Mouse (Mus musculus) lung, adult 2 months (tissue): ENCODE data around the gene Il17rd.

Source experiments
- CTCF ChIP-seq: fragments of 200-500 bp; IDR thresholded peaks from 2 replicates; pipeline ENCODE4 v1.5.1; 2011; ENCODE audit warnings: mild to moderate bottlenecking, low read length, control low read depth; ENCODE audit not compliant: insufficient read depth
- POLR2A ChIP-seq: fragments of 200-500 bp; IDR thresholded peaks from 2 replicates; pipeline ENCODE4 v1.6.1; 2011; ENCODE audit warnings: low read depth, mild to moderate bottlenecking, control low read depth, low read length, borderline replicate concordance; ENCODE audit errors: extremely low read depth

- TF ChIP-seq CTCF (no peak), POLR2A (no peak)
Measured at GRCm38 (mm10) chr14:26993427-26993826, 45.3 kb upstream of the Il17rd start.
